Mouse (Mus musculus): ENCODE data around the gene Cog7.

GRCm38 (mm10) chr7:121871631-121872030, 109.9 kb downstream of the Cog7 start:
- TF ChIP-seq CTCF (IDR thresholded peaks at IDR 0.05; ENCODE audit: insufficient read depth, low read length) = no peak
- no peak for TF ChIP-seq POLR2A (IDR thresholded peaks at IDR 0.05; ENCODE audit: borderline replicate concordance, extremely low read depth, low read depth, low read length)
